Mouse (Mus musculus) lung, postnatal 36 days (tissue): ENCODE data around the gene Rab12.
"Not testable (repeated sequence)": the region's sequence is repeated elsewhere in the genome, so short reads cannot be mapped to it uniquely, and the experiment has no call there.

Experiments used
- DNase-seq: peaks from one replicate; pipeline ENCODE4 v3.0.0; 2022; ENCODE audit warnings: mixed read lengths

Rab12 gene

GRCm38 (mm10) chr17:66519554-66520553 lies at the start of gene Rab12:
TSS of gene Rab12 (minus strand) at chr17:66519729.
- DNase-seq, result peak; percentile 86

- peak; percentile 66 for DNase-seq
Measured at GRCm38 (mm10) chr17:66564213-66564612, 44.7 kb upstream of the Rab12 start.

GRCm38 (mm10) chr17:66563551-66563950 lies 44.0 kb upstream of the Rab12 start:
- DNase-seq, result no peak

GRCm38 (mm10) chr17:66561380-66561779 lies 41.9 kb upstream of the Rab12 start:
- DNase-seq, result peak; percentile 43

GRCm38 (mm10) chr17:66558404-66559317 lies 39.1 kb upstream of the Rab12 start:
- peak; percentile 35 for DNase-seq

GRCm38 (mm10) chr17:66552690-66553089 lies 33.2 kb upstream of the Rab12 start:
- no peak for DNase-seq

- no peak for DNase-seq
Measured at GRCm38 (mm10) chr17:66550486-66550885, 31.0 kb upstream of the Rab12 start.

GRCm38 (mm10) chr17:66532285-66532684 lies 12.8 kb upstream of the Rab12 start:
- no peak for DNase-seq

GRCm38 (mm10) chr17:66523396-66523795 lies 3.9 kb upstream of the Rab12 start:
- no peak for DNase-seq

- DNase-seq, result not testable (repeated sequence)
Measured at GRCm38 (mm10) chr17:66522631-66523030, 3.1 kb upstream of the Rab12 start.

- peak; percentile 22 for DNase-seq
Measured at GRCm38 (mm10) chr17:66518877-66519553, 514 bp downstream of the Rab12 start.

- peak; percentile 43 for DNase-seq
Measured at GRCm38 (mm10) chr17:66516953-66517352, 2.6 kb downstream of the Rab12 start.

GRCm38 (mm10) chr17:66514288-66514995 lies 5.1 kb downstream of the Rab12 start:
- DNase-seq, result no peak

GRCm38 (mm10) chr17:66512202-66512956 lies 7.2 kb downstream of the Rab12 start:
- DNase-seq, result no peak

GRCm38 (mm10) chr17:66510221-66510683 lies 9.3 kb downstream of the Rab12 start:
- peak; percentile 72 for DNase-seq

- peak; percentile 15 for DNase-seq
Measured at GRCm38 (mm10) chr17:66507049-66507954, 12.2 kb downstream of the Rab12 start.

GRCm38 (mm10) chr17:66504964-66505363 lies 14.6 kb downstream of the Rab12 start:
- no peak for DNase-seq

GRCm38 (mm10) chr17:66504248-66504647 lies 15.3 kb downstream of the Rab12 start:
- no peak for DNase-seq

GRCm38 (mm10) chr17:66503466-66503865 lies 16.1 kb downstream of the Rab12 start:
- DNase-seq, result no peak

- DNase-seq, result peak; percentile 25
Measured at GRCm38 (mm10) chr17:66502865-66503264, 16.7 kb downstream of the Rab12 start.
